Mouse (Mus musculus): ENCODE results near the gene Rabgef1. TPM values are rescaled to one million over a fixed set of nuclear protein-coding genes. Genes with fewer than 3 reads are reported as not detected.

Gene Rabgef1
- polyA plus RNA-seq, 1 experiment from 2014 or later, result 25.5 TPM

Other genes starting within 250 kb of the Rabgef1 start
- 18.3 and 25.8 TPM in 2 replicates for gene Vkorc1l1, start 229.8 kb upstream of the Rabgef1 start, polyA plus RNA-seq (2016; fragmentation: Nextera tagmentation; extraction: Ambion mirVana)
- gene Gusb, start 168.7 kb upstream of the Rabgef1 start, polyA plus RNA-seq (2016; fragmentation: Nextera tagmentation; extraction: Ambion mirVana), result 47.3 and 56.8 TPM in 2 replicates
- 25.1 and 35.9 TPM in 2 replicates for gene Asl, start 142.6 kb upstream of the Rabgef1 start, polyA plus RNA-seq (2016; fragmentation: Nextera tagmentation; extraction: Ambion mirVana)
- gene Crcp, start 142.5 kb upstream of the Rabgef1 start, polyA plus RNA-seq (2016; fragmentation: Nextera tagmentation; extraction: Ambion mirVana), result 33.1 and 39.9 TPM in 2 replicates
- gene Tpst1, start 98.5 kb upstream of the Rabgef1 start, polyA plus RNA-seq (2016; fragmentation: Nextera tagmentation; extraction: Ambion mirVana), result 27.2 and 44.6 TPM in 2 replicates
- gene Kctd7, start 26.9 kb upstream of the Rabgef1 start, polyA plus RNA-seq (2016; fragmentation: Nextera tagmentation; extraction: Ambion mirVana), result 4.4 and 4.8 TPM in 2 replicates
- 30.9 and 35.7 TPM in 2 replicates for gene Tmem248, start 45.3 kb downstream of the Rabgef1 start, polyA plus RNA-seq (2016; fragmentation: Nextera tagmentation; extraction: Ambion mirVana)
- 64.9 and 74.8 TPM in 2 replicates for gene Sbds, start 83.7 kb downstream of the Rabgef1 start, polyA plus RNA-seq (2016; fragmentation: Nextera tagmentation; extraction: Ambion mirVana)
- gene Tyw1, start 83.8 kb downstream of the Rabgef1 start, polyA plus RNA-seq (2016; fragmentation: Nextera tagmentation; extraction: Ambion mirVana), result 25.2 and 26.1 TPM in 2 replicates
- gene Caln1, start 197.7 kb downstream of the Rabgef1 start, polyA plus RNA-seq (2016; fragmentation: Nextera tagmentation; extraction: Ambion mirVana), result 0.10 and 0.21 TPM in 2 replicates
- gene A330070K13Rik, start 212.8 kb downstream of the Rabgef1 start, polyA plus RNA-seq (2016; fragmentation: Nextera tagmentation; extraction: Ambion mirVana), result not detected in 2 replicates